Mouse (Mus musculus) adrenal gland, adult 10 weeks (tissue): ENCODE measurements around the gene St6galnac1. TPM values are rescaled to one million over a fixed set of nuclear protein-coding genes. Genes with fewer than 3 reads are reported as not detected.

ENCODE experiments used
- polyA plus RNA-seq: library from polyadenylated mRNA; stranded (reverse); fragments of 350-450 nt; fragmentation: Illumina TruSeq; extraction: RNeasy Lipid Tissue Mini Kit (QIAGEN cat#74804); gene quantifications from one replicate; pipeline ENCODE4 v1.2.3, GENCODE M21; 2014; ENCODE audit warnings: low read depth, low replicate concordance

Gene St6galnac1
- 0.23 TPM for polyA plus RNA-seq

GRCm38 (mm10) chr11:116775407-116775806 is at the start of gene St6galnac1:
TSS of gene St6galnac1 (minus strand) at chr11:116775507.

Other genes with a start within 250 kb of the St6galnac1 start
- not detected for gene Sphk1, start 244.6 kb downstream of the St6galnac1 start, polyA plus RNA-seq
- 3.7 TPM for gene Ube2o, start 194.1 kb downstream of the St6galnac1 start, polyA plus RNA-seq
- not detected for gene Aanat, start 189.1 kb downstream of the St6galnac1 start, polyA plus RNA-seq
- gene Rhbdf2, start 148.5 kb downstream of the St6galnac1 start, polyA plus RNA-seq = not detected
- 1.9 TPM for gene Prcd, start 122.0 kb downstream of the St6galnac1 start, polyA plus RNA-seq
- gene Cygb, start 121.2 kb downstream of the St6galnac1 start, polyA plus RNA-seq = 1.9 TPM
- 28.5 TPM for gene Mxra7, start 52.5 kb upstream of the St6galnac1 start, polyA plus RNA-seq
- gene Mettl23, start 67.8 kb upstream of the St6galnac1 start, polyA plus RNA-seq = 63.3 TPM
- 9.3 TPM for gene Jmjd6, start 67.9 kb upstream of the St6galnac1 start, polyA plus RNA-seq
- 21.5 TPM for gene Mfsd11, start 76.9 kb upstream of the St6galnac1 start, polyA plus RNA-seq
- gene Srsf2, start 77.6 kb upstream of the St6galnac1 start, polyA plus RNA-seq = 468 TPM
- not detected for gene Mgat5b, start 143.4 kb upstream of the St6galnac1 start, polyA plus RNA-seq